Mouse (Mus musculus) T-cell, adult 2 months (primary cell): ENCODE results near the gene Cdc7.

Source experiments
- DNase-seq: peaks from one replicate; pipeline ENCODE4 v3.0.0; 2022; ENCODE audit warnings: low spot score

The Cdc7 gene

DNA sequence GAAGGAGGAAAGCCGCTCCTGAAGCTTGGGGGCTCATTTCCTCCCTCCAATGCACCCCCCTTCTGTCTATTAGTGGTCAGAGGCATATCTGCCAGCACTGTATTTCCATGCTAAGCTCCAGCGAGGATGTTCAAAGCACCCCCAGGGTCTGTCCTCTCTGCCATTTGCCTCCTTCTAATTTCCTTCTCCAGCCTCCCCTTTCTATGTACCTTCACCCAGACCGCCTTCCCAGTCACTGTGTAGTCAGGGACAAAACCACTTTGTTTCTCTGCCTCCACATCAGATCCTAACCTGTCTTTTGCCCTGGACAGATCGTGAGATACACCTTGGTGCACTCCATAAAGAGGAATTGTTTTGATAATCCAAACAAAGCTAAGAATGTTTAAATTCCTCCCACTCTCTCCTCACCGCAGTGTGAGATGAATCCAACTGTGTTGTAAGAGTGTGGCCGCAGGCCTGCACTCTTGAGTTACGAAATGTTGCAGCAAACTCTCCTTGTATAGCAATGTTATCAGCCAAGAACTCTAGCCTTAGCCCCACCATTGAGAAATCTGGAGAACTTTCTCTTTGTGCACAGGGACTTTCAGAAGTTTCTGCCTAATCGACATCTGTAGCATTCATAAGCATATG lies 27.3 kb downstream of the Cdc7 start:
- DNase-seq, result no peak

- DNase-seq, result no peak
Measured at GRCm38 (mm10) chr5:106994716-106995115, 30.6 kb downstream of the Cdc7 start.

GRCm38 (mm10) chr5:106995886-106996538 lies 31.9 kb downstream of the Cdc7 start:
- no peak for DNase-seq

DNA sequence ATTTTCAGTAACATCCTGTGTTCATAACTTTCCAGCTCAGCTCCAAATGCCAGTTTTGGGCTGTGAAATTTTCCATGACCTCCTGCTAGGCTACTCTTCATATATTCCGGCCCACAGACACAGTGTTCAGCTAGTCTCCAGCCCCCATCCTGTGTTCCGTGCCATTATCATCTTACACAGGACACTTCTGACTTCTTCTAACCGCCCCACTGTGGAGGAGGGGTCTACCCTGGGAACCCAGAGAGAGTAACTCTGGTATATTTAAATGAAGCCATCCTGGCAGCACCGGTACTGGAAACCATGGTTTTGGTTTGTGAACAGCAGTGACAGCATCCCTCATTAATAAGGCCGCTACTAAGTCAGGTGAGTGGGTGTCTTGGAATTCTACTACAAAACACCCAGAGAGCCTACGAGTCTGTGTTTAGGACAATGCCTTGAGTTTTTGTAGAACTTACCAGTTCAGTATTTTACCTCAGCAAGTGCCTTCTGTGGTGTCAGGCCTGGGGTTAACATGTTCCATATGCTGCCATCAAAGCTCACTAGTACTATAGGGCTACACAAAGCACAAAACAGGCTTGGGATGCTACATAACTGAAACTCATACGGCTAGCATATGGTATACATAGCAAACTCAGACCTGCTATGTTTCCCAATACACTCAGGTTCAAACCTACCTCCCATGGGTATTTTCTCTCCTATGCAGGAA lies 32.6 kb downstream of the Cdc7 start:
- no peak for DNase-seq

DNA sequence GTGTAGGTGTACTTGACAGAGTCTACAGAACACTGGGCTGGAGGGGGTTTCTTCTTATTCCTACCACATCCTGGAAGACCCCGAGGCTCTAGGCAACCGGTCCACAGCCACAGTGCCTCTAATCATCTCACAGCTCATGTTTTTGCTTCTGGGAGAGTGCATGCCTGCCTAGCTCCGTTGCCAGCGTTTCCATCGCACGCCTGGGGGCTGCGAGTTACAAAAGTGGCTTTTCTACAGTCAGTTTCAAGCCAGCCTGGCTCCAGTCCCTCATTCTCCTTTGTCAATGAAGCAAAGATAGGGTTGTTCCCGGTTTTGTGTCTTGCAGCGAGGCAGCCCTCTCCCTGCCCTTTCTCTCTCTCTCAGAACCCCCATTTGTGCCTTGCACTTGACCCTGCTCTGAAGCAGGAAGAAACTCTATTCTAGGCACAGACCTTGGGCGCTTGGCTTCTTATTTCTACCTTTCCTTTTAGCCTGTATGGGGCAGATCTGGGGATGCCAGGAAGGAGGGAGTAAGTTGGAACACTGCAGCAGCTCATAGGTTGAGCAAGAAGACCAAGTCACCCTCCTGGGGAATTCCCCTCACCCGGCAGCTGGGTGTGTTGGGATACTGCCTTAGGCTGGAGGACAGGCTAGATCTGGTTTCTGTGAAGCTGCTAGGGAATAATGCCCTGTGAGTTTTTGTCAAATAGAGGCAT lies 37.4 kb downstream of the Cdc7 start:
- no peak for DNase-seq

- no peak for DNase-seq
Measured at GRCm38 (mm10) chr5:107002091-107002416, 37.9 kb downstream of the Cdc7 start.

GRCm38 (mm10) chr5:107009721-107010120 lies 45.6 kb downstream of the Cdc7 start:
- no peak for DNase-seq

DNA sequence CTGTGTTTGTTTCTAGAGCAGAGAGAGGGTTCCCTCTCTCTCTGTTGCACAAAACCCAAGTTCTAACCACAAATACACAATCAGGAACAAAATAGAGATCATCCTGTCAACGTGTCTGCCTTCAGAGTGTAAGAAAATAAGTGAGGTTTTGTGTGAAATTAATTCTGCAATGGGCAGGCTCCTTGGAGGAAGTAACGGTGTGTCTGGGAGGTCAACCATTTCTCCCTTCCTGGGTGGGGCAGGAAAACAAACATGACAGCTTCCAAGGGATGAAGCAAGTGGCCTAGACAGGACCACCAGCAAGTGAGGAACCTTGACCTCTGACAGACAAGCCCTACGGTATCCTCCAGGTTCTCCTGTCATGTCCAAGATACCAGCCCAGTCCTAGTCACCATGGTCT lies 46.2 kb downstream of the Cdc7 start:
- DNase-seq, result no peak

DNA sequence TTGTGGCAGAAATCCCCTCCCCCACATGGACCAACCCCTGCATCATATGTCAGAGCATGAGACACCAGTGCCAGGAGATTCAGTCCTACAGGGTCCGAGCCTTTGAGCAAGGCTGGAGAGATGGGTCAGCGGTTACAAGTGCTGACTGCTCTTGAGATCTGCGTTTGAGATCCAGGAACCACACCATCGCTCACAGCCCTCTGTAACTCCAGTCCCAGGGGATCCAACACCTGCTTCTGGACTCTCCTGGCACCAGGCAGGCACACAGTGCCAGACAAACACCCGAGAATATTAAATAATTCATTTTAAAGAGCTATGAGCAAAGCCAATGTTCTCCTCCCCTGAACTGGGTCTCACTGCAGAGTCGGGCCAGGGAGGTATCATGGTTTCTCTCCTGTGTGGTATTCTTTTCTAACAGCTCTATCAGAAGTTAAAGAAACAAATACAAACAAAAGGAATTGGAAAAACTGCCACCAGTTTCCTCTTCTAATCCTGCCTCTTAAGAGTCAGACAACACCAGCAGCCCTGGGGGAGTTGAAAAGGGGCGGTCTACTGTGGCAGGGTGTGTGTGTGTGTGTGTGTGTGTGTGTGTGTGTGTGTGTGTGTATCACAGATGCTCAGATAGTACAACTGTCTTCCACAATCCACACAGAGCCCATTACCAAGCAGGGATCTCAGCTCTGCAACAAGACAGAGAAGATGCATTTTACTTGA lies 47.4 kb downstream of the Cdc7 start:
- no peak for DNase-seq

DNA sequence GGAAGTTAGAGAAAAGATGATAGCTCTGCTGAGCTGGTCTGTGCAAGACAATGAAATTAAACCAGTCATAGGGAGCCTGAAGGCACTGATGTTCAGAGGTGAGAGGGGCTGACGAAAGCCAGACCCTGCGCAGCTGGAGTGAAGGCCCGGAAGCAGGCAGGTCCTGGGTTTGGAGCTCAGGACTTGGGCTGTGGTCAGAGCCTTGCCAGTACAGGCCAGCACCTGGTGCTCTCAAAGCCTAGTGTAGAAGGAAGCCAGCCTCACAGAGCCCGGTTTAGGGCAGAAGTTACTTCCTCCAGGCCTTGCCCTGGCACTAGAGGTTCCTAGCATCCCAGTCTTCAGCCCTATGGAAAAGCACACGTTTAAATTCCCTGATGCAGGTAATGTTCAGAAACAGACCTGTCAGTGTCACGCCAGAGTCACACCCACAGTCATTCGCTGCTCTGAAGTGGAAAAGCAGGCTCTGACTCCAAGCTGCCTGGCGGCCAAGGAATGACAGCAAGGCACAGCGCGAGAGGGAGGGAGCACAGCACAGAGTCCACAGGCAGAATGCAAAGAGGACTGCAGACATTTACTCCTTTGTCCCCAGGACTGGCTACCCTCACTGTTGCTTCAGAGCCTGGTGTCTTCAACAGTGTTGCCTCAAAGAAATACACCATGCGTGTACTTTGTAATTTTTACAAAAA lies 48.1 kb downstream of the Cdc7 start:
- no peak for DNase-seq

DNA sequence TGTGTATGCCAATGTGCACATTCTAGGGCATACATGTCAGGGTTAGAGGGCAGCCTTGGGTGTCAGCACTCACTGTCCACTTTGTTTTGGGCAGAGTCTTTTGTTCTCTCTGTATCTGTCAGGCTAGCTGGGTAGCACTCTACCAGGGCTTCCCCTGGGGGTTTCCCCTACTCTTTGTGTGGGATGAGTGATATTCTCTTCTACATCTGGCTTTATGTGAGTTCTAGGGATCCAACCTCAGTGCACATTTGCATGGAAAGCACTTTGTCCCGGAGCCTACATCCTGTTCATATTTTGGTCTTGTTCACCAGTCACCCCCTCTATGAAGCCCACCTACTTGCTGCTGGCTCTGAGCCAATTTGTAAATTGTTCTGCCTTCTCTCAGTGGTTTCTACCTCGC lies 49.3 kb downstream of the Cdc7 start:
- no peak for DNase-seq

- DNase-seq, result no peak
Measured at GRCm38 (mm10) chr5:107014146-107014545, 50.0 kb downstream of the Cdc7 start.

DNA sequence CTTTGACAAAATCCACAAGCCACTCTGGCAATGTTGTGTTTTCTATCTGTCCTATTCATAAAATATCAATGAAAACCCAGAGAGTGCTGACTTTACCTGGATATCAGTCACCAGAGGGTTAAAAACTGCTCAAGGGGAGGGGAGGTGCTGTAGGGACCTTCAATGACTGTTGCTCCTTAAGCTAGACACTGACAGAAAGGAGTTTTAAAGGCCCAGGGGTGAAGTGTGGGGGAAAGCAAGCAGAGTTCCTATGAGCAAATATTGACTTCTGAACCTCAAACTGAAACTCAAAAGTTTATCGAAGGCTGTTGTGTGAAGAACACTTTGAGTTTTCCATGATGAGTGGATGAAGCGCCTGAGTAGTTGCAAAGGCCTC lies 50.9 kb downstream of the Cdc7 start:
- DNase-seq, result no peak

DNA sequence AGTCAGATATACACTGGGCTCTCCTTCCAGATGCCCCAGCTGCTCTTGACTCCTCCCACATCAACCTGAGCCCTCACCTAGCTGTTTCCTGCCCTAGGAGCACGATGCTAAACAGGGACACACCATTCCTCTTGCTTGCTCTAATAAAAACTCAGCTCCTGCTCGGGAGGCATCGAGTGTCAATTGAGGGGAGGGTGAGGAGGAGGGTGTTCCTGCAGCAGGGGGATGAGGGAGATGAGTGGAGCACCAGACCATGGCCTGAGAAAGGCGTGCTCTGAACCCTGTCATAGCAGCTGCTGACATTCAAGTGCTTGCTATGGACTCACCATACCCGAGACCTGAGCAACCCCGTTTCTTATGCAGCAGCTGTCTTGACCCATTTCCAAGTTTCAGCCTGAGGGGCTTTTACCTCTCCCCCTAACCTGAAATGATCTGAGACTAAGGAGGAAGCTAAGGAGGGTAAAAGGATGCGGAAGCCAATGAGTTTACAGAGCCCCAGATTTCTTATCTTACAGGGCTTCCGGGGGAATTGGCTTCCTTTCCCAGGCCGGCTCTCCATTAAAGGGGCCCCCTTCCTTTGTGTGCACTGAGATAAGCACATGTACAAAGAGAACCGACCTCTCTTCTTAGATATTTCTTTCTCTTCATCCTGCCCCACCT lies 51.4 kb downstream of the Cdc7 start:
- peak; percentile 37 for DNase-seq

DNA sequence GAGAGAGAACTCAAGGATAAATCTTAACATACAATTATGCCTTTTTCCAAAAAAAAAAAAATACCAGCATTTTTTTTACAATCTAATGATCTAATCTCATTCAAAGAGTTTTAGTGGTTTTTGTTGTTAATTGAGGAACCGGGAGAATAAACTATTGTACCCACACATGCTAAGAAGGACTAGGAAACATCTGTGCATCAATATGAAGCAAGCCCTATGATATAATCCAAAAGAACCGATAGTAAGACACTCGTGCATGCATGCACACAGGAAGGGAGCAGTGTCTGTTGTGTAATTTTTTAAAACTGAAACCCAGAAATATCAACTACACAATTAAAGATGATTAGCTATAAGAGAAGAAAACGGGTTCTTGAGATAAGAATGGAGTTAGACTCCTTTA lies 52.4 kb downstream of the Cdc7 start:
- no peak for DNase-seq

GRCm38 (mm10) chr5:107017544-107017943 lies 53.4 kb downstream of the Cdc7 start:
- DNase-seq, result no peak

DNA sequence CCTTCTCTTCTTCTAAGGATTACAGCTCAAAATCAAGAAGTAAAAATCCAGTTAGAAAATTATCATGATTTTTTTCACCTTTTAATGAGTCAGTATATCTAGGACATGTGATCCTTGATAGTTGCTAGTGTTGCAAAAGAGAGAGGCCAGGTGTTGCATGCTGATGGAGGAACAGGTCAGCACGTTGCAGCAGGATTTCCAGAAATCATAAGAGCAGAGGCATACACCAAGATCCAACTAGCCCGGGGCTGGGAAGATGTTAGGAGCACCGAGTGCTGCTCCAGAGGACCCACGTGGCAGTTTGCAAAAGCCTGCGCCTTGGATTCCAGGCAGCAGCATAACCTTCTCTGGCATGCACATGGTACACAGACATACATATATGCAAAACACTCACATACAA lies 54.9 kb downstream of the Cdc7 start:
- DNase-seq, result no peak

DNA sequence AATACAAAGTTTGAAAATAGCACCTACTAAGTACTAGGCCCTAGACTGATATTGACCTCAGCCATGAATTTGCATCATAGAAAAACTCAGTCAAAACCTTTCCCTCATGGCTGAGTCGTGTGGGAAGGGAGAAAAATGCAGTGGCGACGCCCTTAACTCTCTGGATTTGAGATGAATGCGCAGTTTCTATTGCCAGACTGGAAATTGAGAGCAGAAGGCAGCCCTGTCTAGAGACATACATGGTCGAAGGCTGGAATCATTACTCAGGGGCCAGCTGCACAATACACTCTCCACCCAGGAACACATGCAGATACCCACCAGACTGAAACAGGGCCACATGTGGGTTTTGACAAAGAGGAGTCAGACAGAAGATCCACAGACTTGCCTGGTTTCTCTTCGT lies 55.8 kb downstream of the Cdc7 start:
- no peak for DNase-seq

- DNase-seq, result no peak
Measured at GRCm38 (mm10) chr5:107020366-107020765, 56.2 kb downstream of the Cdc7 start.

GRCm38 (mm10) chr5:107021291-107022063 lies 57.4 kb downstream of the Cdc7 start:
- DNase-seq, result no peak

DNA sequence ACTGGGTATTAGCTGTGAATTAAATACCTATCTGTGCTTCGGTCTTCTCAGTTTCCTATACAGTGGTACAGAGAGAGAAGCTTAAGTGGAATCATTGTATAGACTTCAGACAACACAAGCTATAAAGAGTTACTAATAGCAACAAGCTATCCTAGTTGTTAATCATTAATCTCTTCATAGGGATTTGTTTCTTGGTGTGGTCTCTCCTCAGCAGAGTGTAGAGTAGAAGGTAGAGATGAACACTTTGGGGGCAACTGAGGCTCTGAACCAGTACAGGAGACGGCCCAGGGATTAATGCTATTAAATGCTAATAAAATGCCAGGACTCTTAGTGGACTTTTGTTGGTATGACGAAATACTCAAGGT lies 57.9 kb downstream of the Cdc7 start:
- DNase-seq, result no peak
